Mouse (Mus musculus) liver, embryonic 14.5 days (tissue): Measurements from ENCODE around the gene Plin2. TPM values are rescaled to one million over a fixed set of nuclear protein-coding genes. Genes with fewer than 3 reads are reported as not detected.

Experiments
- ATAC-seq: fragments of 200-750 bp; cut with Nextera tagmentation; 2 replicates; pipeline ENCODE4 v1.8.0; 2017; ENCODE audit warnings: moderate number of reproducible peaks, mild to moderate bottlenecking, moderate library complexity; ENCODE audit not compliant: insufficient read depth
- DNase-seq, 3 experiments: peaks; one replicate each; pipeline ENCODE4 v3.0.0-alpha.2; 2012 to 2013; ENCODE audit warnings: low read depth in 3 of 3, low spot score in 3 of 3
- H3K27ac ChIP-seq: fragments of 300-500 bp; sonication (generic); 2 replicates; pipeline ENCODE4 v1.5.1; 2014; ENCODE audit warnings: moderate library complexity, mild to moderate bottlenecking, control low read depth, inconsistent platforms
- H3K27me3 ChIP-seq: fragments of 300-500 bp; sonication (generic); 2 replicates; pipeline ENCODE4 v1.6.1; 2014; ENCODE audit warnings: mild to moderate bottlenecking, low read length, moderate library complexity; ENCODE audit not compliant: control insufficient read depth, insufficient read depth
- H3K36me3 ChIP-seq: fragments of 300-500 bp; sonication (generic); replicated peaks from 2 replicates; pipeline ENCODE4 v1.6.1; 2014; ENCODE audit warnings: low read depth; ENCODE audit not compliant: control insufficient read depth, insufficient read depth
- H3K4me1 ChIP-seq, 2 experiments: fragments of 200-500 bp in 1 of 2; fragments of 300-500 bp in 1 of 2; sonication (generic) in 1 of 2; replicated peaks; 2 replicates each; pipeline ENCODE4 v1.6.1; 2012 to 2014; ENCODE audit warnings: antibody characterized with exemption in 1 of 2, inconsistent platforms in 1 of 2, low read length in 1 of 2; ENCODE audit not compliant: control insufficient read depth in 2 of 2, insufficient read depth in 2 of 2
- H3K4me2 ChIP-seq: fragments of 300-500 bp; sonication (generic); 2 replicates; pipeline ENCODE4 v1.6.1; 2014; ENCODE audit warnings: low read depth, mild to moderate bottlenecking, control low read depth, moderate library complexity
- H3K4me3 ChIP-seq, 2 experiments: fragments of 200-500 bp in 1 of 2; fragments of 300-500 bp in 1 of 2; sonication (generic) in 1 of 2; 2 replicates each; pipeline ENCODE4 v1.5.1; 2012 to 2014; ENCODE audit warnings: low read depth in 2 of 2, low read length in 2 of 2, mild to moderate bottlenecking in 2 of 2, control low read depth in 1 of 2, inconsistent platforms in 1 of 2, moderate library complexity in 1 of 2; ENCODE audit not compliant: insufficient read depth in 1 of 2
- H3K9ac ChIP-seq: fragments of 300-500 bp; sonication (generic); replicated peaks from 2 replicates; pipeline ENCODE4 v1.6.1; 2014; ENCODE audit warnings: mild to moderate bottlenecking, control low read depth, moderate library complexity
- H3K9me3 ChIP-seq: fragments of 300-500 bp; sonication (generic); 2 replicates; pipeline ENCODE4 v1.6.1; 2016; ENCODE audit warnings: low read length, mixed read lengths; ENCODE audit not compliant: control insufficient read depth
- CTCF ChIP-seq: IDR thresholded peaks from 2 replicates; pipeline ENCODE4 v1.5.1; 2016; ENCODE audit warnings: antibody characterized with exemption, low read depth, control low read depth
- EP300 ChIP-seq: IDR thresholded peaks from 2 replicates; pipeline ENCODE4 v1.6.1; 2016; ENCODE audit warnings: antibody characterized with exemption, low read depth
- WGBS: fragments of 180-500 bp; shearing (Covaris S2); extraction: QIAGEN DNeasy Blood & Tissue Kit; methylation state at CpG from one replicate; pipeline ENCODE4 v1.1.7; 2014; ENCODE audit not compliant: insufficient replicate concordance; 5-methylcytosine and 5-hydroxymethylcytosine counted together
- polyA plus RNA-seq, 2 experiments: library from polyadenylated mRNA; depleted of rRNA in 1 of 2; stranded (reverse) in 1 of 2; unstranded in 1 of 2; fragments of >200 nt; fragmentation: Nextera tagmentation in 1 of 2; extraction: Ambion mirVana in 1 of 2; gene quantifications; 2 replicates each; pipeline versions ENCODE4 v1.2.1 to v1.2.3; 2012 to 2014

Plin2 gene
- polyA plus RNA-seq, 2 experiments: 108 to 159 TPM

- Histone ChIP-seq H3K9ac (no peak overlapping the region), H3K36me3 (no peaks in the 10 kb centered on the region), H3K4me3 (no peak overlapping the region), H3K4me1 (no peaks in the 10 kb centered on the region; a peak in 1 of 4 replicates), H3K27me3 (no peaks in the 10 kb centered on the region), H3K27ac (no peak overlapping the region), H3K4me2 (no peak overlapping the region), H3K9me3 (no peaks in the 10 kb centered on the region)
- 78% methylated on average over 12 of the region's 12 CpGs for WGBS
- DNase-seq (no peak), ATAC-seq (no peak)
- TF ChIP-seq CTCF: no peak
- no peak for TF ChIP-seq EP300
These were observed 42.9 kb upstream of the Plin2 start for GRCm38 (mm10) chr4:86712751-86713195.

- WGBS: 46% methylated on average over 4 of the region's 4 CpGs
- DNase-seq: no peak
- Histone ChIP-seq H3K27me3 (no peaks in the 10 kb centered on the region), H3K9ac (no peak overlapping the region), H3K36me3 (no peaks in the 10 kb centered on the region), H3K27ac (no peak overlapping the region), H3K9me3 (no peaks in the 10 kb centered on the region), H3K4me2 (no peak overlapping the region), H3K4me3 (no peak overlapping the region), H3K4me1 (no peaks in the 10 kb centered on the region)
- no peak for TF ChIP-seq EP300
- TF ChIP-seq CTCF: no peak
- ATAC-seq: no peak
These were observed 40.9 kb upstream of the Plin2 start for GRCm38 (mm10) chr4:86710666-86711215.

- no peak for DNase-seq
- no peaks in the 10 kb centered on the region for H3K9me3 ChIP-seq
- H3K4me3 ChIP-seq: no peak overlapping the region
- no peaks in the 10 kb centered on the region for H3K4me1 ChIP-seq
- H3K9ac ChIP-seq: no peak overlapping the region
- 76% methylated on average over 6 of the region's 6 CpGs for WGBS
- no peaks in the 10 kb centered on the region for H3K36me3 ChIP-seq
- ATAC-seq: no peak
- TF ChIP-seq EP300 (no peak), CTCF (no peak)
- H3K27ac ChIP-seq: no peak overlapping the region
- no peaks in the 10 kb centered on the region for H3K27me3 ChIP-seq
- no peak overlapping the region for H3K4me2 ChIP-seq
These were observed 40.3 kb upstream of the Plin2 start for GRCm38 (mm10) chr4:86710034-86710650.

- H3K4me1 ChIP-seq: no peaks in the 10 kb centered on the region
- TF ChIP-seq EP300 (no peak), CTCF (peak; percentile 52; the same call in 1 of the 2 replicates)
- no peaks in the 10 kb centered on the region for H3K27me3 ChIP-seq
- H3K4me3 ChIP-seq: no peak overlapping the region
- WGBS: 50% methylated on average over 1 of the region's 1 CpGs
- no peak for DNase-seq
- no peak overlapping the region for H3K9ac ChIP-seq
- ATAC-seq: no peak
- H3K36me3 ChIP-seq: no peaks in the 10 kb centered on the region
- no peaks in the 10 kb centered on the region for H3K9me3 ChIP-seq
- no peak overlapping the region for H3K27ac ChIP-seq
- no peak overlapping the region for H3K4me2 ChIP-seq
These were observed 38.9 kb upstream of the Plin2 start for GRCm38 (mm10) chr4:86708801-86709200.

- WGBS: 47% methylated on average over 5 of the region's 5 CpGs
- Histone ChIP-seq H3K4me3 (no peak overlapping the region), H3K4me2 (no peak overlapping the region), H3K27me3 (no peaks in the 10 kb centered on the region), H3K36me3 (no peaks in the 10 kb centered on the region), H3K27ac (no peak overlapping the region), H3K9me3 (no peaks in the 10 kb centered on the region), H3K9ac (no peak overlapping the region), H3K4me1 (no peaks in the 10 kb centered on the region)
- DNase-seq: no peak
- no peak for TF ChIP-seq EP300
- no peak for TF ChIP-seq CTCF
- ATAC-seq: no peak
These were observed 29.5 kb upstream of the Plin2 start for GRCm38 (mm10) chr4:86699161-86699865.
